Mouse (Mus musculus): Measurements from ENCODE around the gene Hadha.

- TF ChIP-seq CTCF (IDR thresholded peaks at IDR 0.05; ENCODE audit: low read depth, low read length) (no peak), TAL1 (conservative IDR thresholded peaks at IDR 0.05; ENCODE audit: low read depth, low read length) (no peak), POLR2AphosphoS5 (IDR thresholded peaks at IDR 0.05; ENCODE audit: insufficient replicate concordance, low read depth, low read length) (no peak)
Observed at GRCm38 (mm10) chr5:30112533-30113068, 42.4 kb downstream of the Hadha start.
